Mouse (Mus musculus) limb, embryonic 12.5 days (tissue): ENCODE data around the gene Bsx. TPM values are rescaled to one million over a fixed set of nuclear protein-coding genes. Genes with fewer than 3 reads are reported as not detected.
A peak's percentile ranks its signal among the peaks of the same experiment; 100 is the strongest.

Experiments
- ATAC-seq: fragments of 200-750 bp; cut with Nextera tagmentation; 2 replicates; pipeline ENCODE4 v1.8.0; 2017; ENCODE audit warnings: low read depth, moderate TSS enrichment; ENCODE audit not compliant: insufficient number of reproducible peaks, insufficient read depth, low FRiP score, low TSS enrichment
- H3K27ac ChIP-seq: fragments of 300-500 bp; sonication (generic); 2 replicates; pipeline ENCODE4 v1.5.1; 2016; ENCODE audit warnings: mild to moderate bottlenecking, moderate library complexity
- H3K27me3 ChIP-seq: fragments of 300-500 bp; sonication (generic); 2 replicates; pipeline ENCODE4 v1.6.1; 2016; ENCODE audit warnings: mild to moderate bottlenecking, moderate library complexity
- H3K36me3 ChIP-seq: fragments of 300-500 bp; sonication (generic); 2 replicates; pipeline ENCODE4 v1.6.1; 2016; ENCODE audit warnings: mild to moderate bottlenecking, moderate library complexity
- H3K4me1 ChIP-seq: fragments of 300-500 bp; sonication (generic); replicated peaks from 2 replicates; pipeline ENCODE4 v1.6.1; 2016
- H3K4me2 ChIP-seq: fragments of 300-500 bp; sonication (generic); 2 replicates; pipeline ENCODE4 v1.6.1; 2016; ENCODE audit warnings: mild to moderate bottlenecking, moderate library complexity
- H3K4me3 ChIP-seq: fragments of 300-500 bp; sonication (generic); replicated peaks from 2 replicates; pipeline ENCODE4 v1.5.1; 2016; ENCODE audit warnings: mild to moderate bottlenecking
- H3K9ac ChIP-seq: fragments of 300-500 bp; sonication (generic); replicated peaks from 2 replicates; pipeline ENCODE4 v1.6.1; 2016; ENCODE audit warnings: mild to moderate bottlenecking, moderate library complexity
- H3K9me3 ChIP-seq: fragments of 300-500 bp; sonication (generic); 2 replicates; pipeline ENCODE4 v1.6.1; 2016; ENCODE audit warnings: mild to moderate bottlenecking, moderate library complexity
- WGBS: fragments of 180-500 bp; shearing (Covaris S2); methylation state at CpG from one replicate; pipeline ENCODE4 v1.1.7; 2016; 5-methylcytosine and 5-hydroxymethylcytosine counted together
- polyA plus RNA-seq: library from polyadenylated mRNA; unstranded; fragments of >200 nt; fragmentation: Nextera tagmentation; extraction: Ambion mirVana; gene quantifications from 2 replicates; pipeline ENCODE4 v1.2.1, GENCODE M21; 2016

Gene Bsx
- polyA plus RNA-seq, 1 experiment from 2014 or later, result not detected

- Histone ChIP-seq H3K9ac (no peak overlapping the region), H3K27ac (no peak overlapping the region), H3K4me3 (no peak overlapping the region), H3K27me3 (peaks cover 58% of the 10 kb centered on the region), H3K36me3 (no peaks in the 10 kb centered on the region), H3K4me2 (no peak overlapping the region), H3K9me3 (no peaks in the 10 kb centered on the region), H3K4me1 (no peaks in the 10 kb centered on the region)
- no peak for ATAC-seq
- 22% methylated on average over 12 of the region's 12 CpGs for WGBS
These were observed 15.5 kb downstream of the Bsx start for GRCm38 (mm10) chr9:40889389-40889788.

GRCm38 (mm10) chr9:40892456-40892855, 18.5 kb downstream of the Bsx start:
- Histone ChIP-seq H3K27ac (no peak overlapping the region), H3K4me3 (no peak overlapping the region), H3K27me3 (peaks cover 34% of the 10 kb centered on the region), H3K9ac (no peak overlapping the region), H3K4me2 (no peak overlapping the region), H3K9me3 (no peaks in the 10 kb centered on the region), H3K36me3 (no peaks in the 10 kb centered on the region), H3K4me1 (no peaks in the 10 kb centered on the region)
- ATAC-seq, result no peak
- 77% methylated on average over 6 of the region's 6 CpGs for WGBS

GRCm38 (mm10) chr9:40907413-40907812, 33.5 kb downstream of the Bsx start:
- no peaks in the 10 kb centered on the region for H3K4me1 ChIP-seq
- no peak for ATAC-seq
- no peaks in the 10 kb centered on the region for H3K36me3 ChIP-seq
- no peak overlapping the region for H3K4me3 ChIP-seq
- H3K27me3 ChIP-seq, result peaks cover 9% of the 10 kb centered on the region; the same call in 1 of the 2 replicates
- no peaks in the 10 kb centered on the region for H3K9me3 ChIP-seq
- 26% methylated on average over 8 of the region's 8 CpGs for WGBS
- no peak overlapping the region for H3K9ac ChIP-seq
- H3K4me2 ChIP-seq, result no peak overlapping the region
- H3K27ac ChIP-seq, result no peak overlapping the region

- Histone ChIP-seq H3K9ac (no peak overlapping the region), H3K4me1 (no peaks in the 10 kb centered on the region), H3K27me3 (peaks cover 9% of the 10 kb centered on the region; the same call in 1 of the 2 replicates), H3K27ac (no peak overlapping the region), H3K4me2 (no peak overlapping the region), H3K4me3 (no peak overlapping the region), H3K36me3 (no peaks in the 10 kb centered on the region), H3K9me3 (no peaks in the 10 kb centered on the region)
- no peak for ATAC-seq
- 81% methylated on average over 8 of the region's 8 CpGs for WGBS
These were observed 34.5 kb downstream of the Bsx start for GRCm38 (mm10) chr9:40908411-40908810.

GRCm38 (mm10) chr9:40908915-40909314, 35.0 kb downstream of the Bsx start:
- H3K9me3 ChIP-seq, result no peaks in the 10 kb centered on the region
- no peak for ATAC-seq
- H3K4me3 ChIP-seq, result no peak overlapping the region
- WGBS, result 79% methylated on average over 7 of the region's 7 CpGs
- H3K27ac ChIP-seq, result no peak overlapping the region
- H3K4me1 ChIP-seq, result no peaks in the 10 kb centered on the region
- H3K27me3 ChIP-seq, result peaks cover 9% of the 10 kb centered on the region; the same call in 1 of the 2 replicates
- H3K9ac ChIP-seq, result no peak overlapping the region
- no peak overlapping the region for H3K4me2 ChIP-seq
- H3K36me3 ChIP-seq, result no peaks in the 10 kb centered on the region

- peak overlapping the region; percentile 24 for H3K4me2 ChIP-seq
- no peaks in the 10 kb centered on the region for H3K27me3 ChIP-seq
- 25% methylated on average over 12 of the region's 12 CpGs for WGBS
- no peak overlapping the region for H3K4me3 ChIP-seq
- H3K4me1 ChIP-seq, result peaks cover 14% of the 10 kb centered on the region
- no peak overlapping the region for H3K27ac ChIP-seq
- H3K9me3 ChIP-seq, result no peaks in the 10 kb centered on the region
- ATAC-seq, result 0 out of 2 replicates have a peak, but pooled peaks have one; percentile 59
- no peak overlapping the region for H3K9ac ChIP-seq
- H3K36me3 ChIP-seq, result no peaks in the 10 kb centered on the region
These were observed 44.1 kb downstream of the Bsx start for GRCm38 (mm10) chr9:40917871-40918613.

- H3K4me2 ChIP-seq, result no peak overlapping the region
- H3K36me3 ChIP-seq, result no peaks in the 10 kb centered on the region
- no peak overlapping the region for H3K9ac ChIP-seq
- WGBS, result 67% methylated on average over 17 of the region's 17 CpGs
- peaks cover 5% of the 10 kb centered on the region; the same call in 1 of the 2 replicates for H3K4me1 ChIP-seq
- H3K27me3 ChIP-seq, result no peaks in the 10 kb centered on the region
- no peak overlapping the region for H3K27ac ChIP-seq
- ATAC-seq, result no peak
- no peak overlapping the region for H3K4me3 ChIP-seq
- no peaks in the 10 kb centered on the region for H3K9me3 ChIP-seq
These were observed 53.5 kb downstream of the Bsx start for GRCm38 (mm10) chr9:40927351-40927980.

Other genes with a start within 250 kb of the Bsx start
- gene Gm21915, start 203.5 kb upstream of the Bsx start, polyA plus RNA-seq, result not detected in 2 replicates
- 67.7 TPM in 2 replicates for gene Clmp, start 188.2 kb upstream of the Bsx start, polyA plus RNA-seq
- gene Hspa8, start 73.1 kb upstream of the Bsx start, polyA plus RNA-seq, result 2,429 and 2,480 TPM in 2 replicates
- gene Jhy, start 90.0 kb downstream of the Bsx start, polyA plus RNA-seq, result 0.15 TPM in 1 of 2 replicates, not detected in the other
- 0.33 and 0.34 TPM in 2 replicates for gene Crtam, start 130.5 kb downstream of the Bsx start, polyA plus RNA-seq